Mouse (Mus musculus) kidney, postnatal 0 days (tissue): ENCODE results near the gene Slc25a44. TPM values are rescaled to one million over a fixed set of nuclear protein-coding genes. Genes with fewer than 3 reads are reported as not detected.

ENCODE experiments used
- ATAC-seq: fragments of 200-750 bp; cut with Nextera tagmentation; replicated peaks from 2 replicates; pipeline ENCODE4 v1.8.0; 2017; ENCODE audit warnings: low read depth, moderate number of reproducible peaks, moderate TSS enrichment, moderate library complexity; ENCODE audit not compliant: low FRiP score
- DNase-seq: peaks from one replicate; pipeline ENCODE4 v3.0.0-alpha.2; 2016; ENCODE audit warnings: low spot score
- H3K27ac ChIP-seq: fragments of 300-500 bp; sonication (generic); 2 replicates; pipeline ENCODE4 v1.5.1; 2014; ENCODE audit warnings: mild to moderate bottlenecking
- H3K27me3 ChIP-seq: fragments of 300-500 bp; sonication (generic); 2 replicates; pipeline ENCODE4 v1.6.1; 2014; ENCODE audit warnings: low read length, mixed read lengths; ENCODE audit not compliant: insufficient read depth
- H3K36me3 ChIP-seq: fragments of 300-500 bp; sonication (generic); 2 replicates; pipeline ENCODE4 v1.6.1; 2014; ENCODE audit warnings: low read length, mixed read lengths; ENCODE audit not compliant: insufficient read depth
- H3K4me1 ChIP-seq: fragments of 300-500 bp; sonication (generic); replicated peaks from 2 replicates; pipeline ENCODE4 v1.6.1; 2014; ENCODE audit warnings: antibody characterized with exemption, low read length, mixed read lengths; ENCODE audit not compliant: insufficient read depth
- H3K4me2 ChIP-seq: fragments of 300-500 bp; sonication (generic); 2 replicates; pipeline ENCODE4 v1.6.1; 2014; ENCODE audit warnings: mild to moderate bottlenecking, low read length, moderate library complexity, mixed read lengths
- H3K4me3 ChIP-seq: fragments of 300-500 bp; sonication (generic); replicated peaks from 2 replicates; pipeline ENCODE4 v1.5.1; 2014; ENCODE audit warnings: low read depth, low read length
- H3K9ac ChIP-seq: fragments of 300-500 bp; sonication (generic); 2 replicates; pipeline ENCODE4 v1.6.1; 2014; ENCODE audit warnings: low read depth, low read length
- H3K9me3 ChIP-seq: fragments of 300-500 bp; sonication (generic); replicated peaks from 2 replicates; pipeline ENCODE4 v1.6.1; 2016; ENCODE audit warnings: low read length, inconsistent platforms, mixed read lengths
- CTCF ChIP-seq: IDR thresholded peaks from 2 replicates; pipeline ENCODE4 v1.5.1; 2016; ENCODE audit warnings: antibody characterized with exemption, low read depth, mild to moderate bottlenecking, moderate library complexity
- WGBS: fragments of 180-500 bp; shearing (Covaris S2); extraction: QIAGEN DNeasy Blood & Tissue Kit; methylation state at CpG from one replicate; pipeline ENCODE4 v1.1.7; 2014; 5-methylcytosine and 5-hydroxymethylcytosine counted together
- polyA plus RNA-seq: library from polyadenylated mRNA; unstranded; fragments of >200 nt; fragmentation: Nextera tagmentation; extraction: Ambion mirVana; gene quantifications from 2 replicates; pipeline ENCODE4 v1.2.1, GENCODE M21; 2015

Gene Slc25a44
- polyA plus RNA-seq, 1 experiment from 2014 or later = 17.1 TPM

DNA sequence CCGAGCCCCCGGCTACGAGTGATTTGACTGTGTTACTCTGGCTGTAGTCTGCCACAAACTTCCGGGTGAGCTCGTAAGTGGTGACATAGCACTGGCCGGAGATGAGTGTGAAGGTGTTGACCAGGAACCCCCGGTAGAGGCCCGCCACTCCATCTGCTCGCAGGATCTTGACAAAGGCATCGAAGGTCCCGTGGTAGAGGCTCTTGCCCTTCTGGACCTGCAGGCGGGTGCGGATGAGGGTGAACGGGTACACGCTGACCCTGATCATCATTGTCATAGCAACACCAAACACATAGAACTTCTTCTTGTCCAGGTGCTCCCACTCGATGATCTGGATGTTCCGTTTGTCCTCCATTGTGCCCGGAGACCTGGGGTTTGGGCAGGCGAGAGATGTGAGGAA, 4.2 kb downstream of the Slc25a44 start:
- Histone ChIP-seq H3K9ac (no peak overlapping the region), H3K4me1 (peaks cover 10% of the 10 kb centered on the region), H3K36me3 (peaks cover 38% of the 10 kb centered on the region), H3K27ac (no peak overlapping the region), H3K9me3 (no peaks in the 10 kb centered on the region), H3K4me2 (no peak overlapping the region), H3K4me3 (no peak overlapping the region), H3K27me3 (no peaks in the 10 kb centered on the region)
- DNase-seq = no peak
- no peak for ATAC-seq
- no peak for TF ChIP-seq CTCF
- WGBS = 90% methylated on average over 19 of the region's 19 CpGs

DNA sequence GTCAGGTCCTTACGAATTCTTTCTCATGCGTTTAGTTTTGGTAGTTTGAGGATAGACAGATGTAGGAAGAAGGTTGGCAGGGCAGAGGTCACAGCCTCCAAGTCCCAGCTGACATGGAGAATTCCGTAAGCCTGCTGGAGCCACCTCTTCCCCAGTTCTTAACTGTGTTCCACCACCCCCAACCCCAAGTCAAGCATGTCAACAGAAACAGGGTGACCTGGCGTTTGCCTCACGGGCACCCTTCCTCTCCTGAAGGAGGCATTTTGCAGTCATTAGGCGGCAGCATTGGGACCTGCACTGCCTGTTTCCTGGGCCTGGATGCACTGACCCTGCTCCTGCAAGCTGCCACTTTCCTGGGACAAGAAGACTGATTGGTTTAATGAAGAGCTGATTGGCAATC, 6.9 kb downstream of the Slc25a44 start:
- H3K27ac ChIP-seq = no peak overlapping the region
- H3K36me3 ChIP-seq = peaks cover 46% of the 10 kb centered on the region
- no peak overlapping the region for H3K4me2 ChIP-seq
- no peaks in the 10 kb centered on the region; the same call in 1 of the 2 replicates for H3K4me1 ChIP-seq
- WGBS = 69% methylated on average over 6 of the region's 6 CpGs
- ATAC-seq (no peak), DNase-seq (no peak)
- H3K4me3 ChIP-seq = no peak overlapping the region
- peak overlapping the region; percentile 23; the same call in 1 of the 2 replicates for H3K9ac ChIP-seq
- no peaks in the 10 kb centered on the region for H3K9me3 ChIP-seq
- TF ChIP-seq CTCF = no peak
- no peaks in the 10 kb centered on the region for H3K27me3 ChIP-seq

DNA sequence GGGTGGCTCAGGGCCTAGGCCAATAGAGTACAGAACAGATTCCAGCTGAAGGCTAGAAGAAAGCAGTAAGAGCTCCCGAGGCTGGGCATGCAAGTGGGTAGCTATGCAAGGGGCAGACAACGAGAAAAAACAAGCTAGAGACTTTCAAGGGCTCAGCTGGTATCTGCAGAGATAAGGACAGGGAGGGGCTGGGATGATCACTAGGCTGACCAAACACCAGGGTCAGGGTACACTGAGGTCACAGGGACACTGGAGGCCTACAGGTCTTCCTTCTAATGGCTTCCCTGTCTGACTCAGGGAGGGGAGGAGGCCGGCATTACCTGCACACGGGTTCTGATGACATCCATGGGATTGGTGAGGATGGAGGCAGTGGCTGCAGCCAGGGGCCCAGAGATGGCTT, 9.3 kb downstream of the Slc25a44 start:
- no peak overlapping the region for H3K4me3 ChIP-seq
- no peak overlapping the region for H3K27ac ChIP-seq
- 87% methylated on average over 4 of the region's 4 CpGs for WGBS
- TF ChIP-seq CTCF = no peak
- H3K9me3 ChIP-seq = no peaks in the 10 kb centered on the region
- no peak for DNase-seq
- ATAC-seq = no peak
- peaks cover 46% of the 10 kb centered on the region for H3K36me3 ChIP-seq
- no peak overlapping the region for H3K4me2 ChIP-seq
- no peak overlapping the region for H3K9ac ChIP-seq
- no peaks in the 10 kb centered on the region for H3K27me3 ChIP-seq
- peaks cover 5% of the 10 kb centered on the region; the same call in 1 of the 2 replicates for H3K4me1 ChIP-seq

DNA sequence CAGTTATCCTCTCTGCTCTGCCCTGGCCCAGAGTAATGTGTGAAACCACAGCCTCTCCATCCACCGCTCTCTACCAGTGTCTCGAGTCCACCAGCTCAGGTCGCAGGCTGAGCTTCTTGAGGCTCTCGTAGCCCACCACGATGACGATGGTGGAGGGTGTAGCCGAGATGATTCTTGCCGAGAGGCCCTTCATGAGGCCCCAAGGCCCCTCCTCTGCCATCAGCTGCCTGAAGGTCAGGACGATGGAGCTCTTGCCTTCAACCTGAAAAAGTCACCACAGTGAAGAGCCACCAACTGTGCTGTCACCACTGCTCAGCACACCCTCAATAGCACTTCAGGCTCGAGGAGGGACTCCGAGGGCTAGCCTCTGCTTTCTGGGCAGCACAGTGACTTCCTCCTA, 12.3 kb downstream of the Slc25a44 start:
- H3K4me1 ChIP-seq = 0 out of 2 replicates have a peak, but pooled peaks cover 16% of the 10 kb centered on the region
- no peak for TF ChIP-seq CTCF
- no peaks in the 10 kb centered on the region for H3K9me3 ChIP-seq
- WGBS = 88% methylated on average over 11 of the region's 11 CpGs
- no peaks in the 10 kb centered on the region for H3K27me3 ChIP-seq
- DNase-seq = no peak
- no peak for ATAC-seq
- no peak overlapping the region for H3K4me2 ChIP-seq
- no peak overlapping the region for H3K4me3 ChIP-seq
- peaks cover 24% of the 10 kb centered on the region for H3K36me3 ChIP-seq
- H3K27ac ChIP-seq = no peak overlapping the region
- no peak overlapping the region for H3K9ac ChIP-seq

DNA sequence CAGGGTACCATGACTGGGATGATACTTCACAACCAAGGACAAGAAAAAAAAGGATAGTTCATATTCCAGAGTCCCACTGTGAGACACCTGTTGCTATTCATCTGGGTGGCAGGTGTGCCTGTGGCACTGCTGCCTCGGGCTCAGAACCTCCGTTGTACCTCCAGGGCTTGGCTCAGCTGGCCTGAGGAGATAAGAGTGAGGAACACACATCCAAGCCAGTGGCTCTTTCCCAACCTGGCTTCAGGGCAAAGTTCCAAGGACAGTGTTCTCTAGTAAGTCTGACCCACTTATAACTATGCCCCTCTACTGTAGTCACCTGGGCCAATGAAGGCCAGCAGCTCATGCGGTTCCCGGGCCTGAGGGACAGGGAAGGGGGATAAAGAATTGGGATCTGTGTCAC, 13.3 kb downstream of the Slc25a44 start:
- no peak for ATAC-seq
- H3K27me3 ChIP-seq = no peaks in the 10 kb centered on the region
- H3K4me2 ChIP-seq = no peak overlapping the region
- 0 out of 2 replicates have a peak, but pooled peaks cover 20% of the 10 kb centered on the region for H3K4me1 ChIP-seq
- H3K9me3 ChIP-seq = no peaks in the 10 kb centered on the region
- H3K4me3 ChIP-seq = no peak overlapping the region
- H3K27ac ChIP-seq = no peak overlapping the region
- no peak for TF ChIP-seq CTCF
- DNase-seq = no peak
- H3K36me3 ChIP-seq = peaks cover 24% of the 10 kb centered on the region
- no peak overlapping the region for H3K9ac ChIP-seq
- WGBS = 94% methylated on average over 4 of the region's 4 CpGs

DNA sequence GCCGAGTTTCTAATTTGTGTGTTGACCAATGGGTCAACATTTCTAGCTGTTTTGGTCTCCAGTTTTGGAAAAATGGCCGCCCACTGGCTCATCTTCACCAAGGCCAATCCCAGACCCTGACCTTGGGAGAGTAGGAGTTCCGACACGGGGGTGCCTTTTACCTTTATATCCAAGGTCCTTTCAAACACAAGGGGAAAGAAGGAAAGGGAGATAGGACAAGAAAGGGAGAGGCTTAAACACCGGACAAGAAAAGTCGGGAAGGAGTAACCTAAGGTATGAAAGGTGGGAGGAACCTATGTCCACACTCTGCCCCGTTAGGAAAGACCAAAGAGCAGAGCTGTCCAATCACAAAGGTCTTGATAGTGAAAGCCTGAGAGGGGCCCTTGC, 14.3 kb downstream of the Slc25a44 start:
- Histone ChIP-seq H3K4me3 (peak overlapping the region; percentile 58), H3K4me2 (peak overlapping the region; percentile 63), H3K27ac (peak overlapping the region; percentile 97), H3K36me3 (peaks cover 17% of the 10 kb centered on the region), H3K4me1 (0 out of 2 replicates have a peak, but pooled peaks cover 20% of the 10 kb centered on the region), H3K9ac (no peak overlapping the region), H3K9me3 (no peaks in the 10 kb centered on the region), H3K27me3 (no peaks in the 10 kb centered on the region)
- TF ChIP-seq CTCF = no peak
- 17% methylated on average over 7 of the region's 7 CpGs for WGBS
- no peak for ATAC-seq
- DNase-seq = peak; percentile 7
